Mouse (Mus musculus): Measurements from ENCODE around the gene Ptprh. TPM values are rescaled to one million over a fixed set of nuclear protein-coding genes. Genes with fewer than 3 reads are reported as not detected.
A peak's percentile ranks its signal among the peaks of the same experiment; 100 is the strongest.
"Not testable (repeated sequence)": the region's sequence is repeated elsewhere in the genome, so short reads cannot be mapped to it uniquely, and the experiment has no call there.

Gene Ptprh
- polyA plus RNA-seq, 1 experiment from 2014 or later, result not detected

GRCm38 (mm10) chr7:4602969-4603368, 872 bp downstream of the Ptprh start:
- no peaks in the 10 kb centered on the region for H3K4me1 ChIP-seq
- H3K27ac ChIP-seq (replicated peaks), result no peak overlapping the region
- H3K9ac ChIP-seq, result no peak overlapping the region
- H3K36me3 ChIP-seq, result no peaks in the 10 kb centered on the region
- H3K4me2 ChIP-seq (replicated peaks), result no peak overlapping the region
- H3K9me3 ChIP-seq (replicated peaks), result no peaks in the 10 kb centered on the region
- H3K27me3 ChIP-seq, result no peaks in the 10 kb centered on the region
- 83% methylated on average over 6 of the region's 6 CpGs for WGBS
- no peak for ATAC-seq (ENCODE audit: insufficient number of reproducible peaks, low FRiP score, low TSS enrichment, low read depth)
- no peak overlapping the region for H3K4me3 ChIP-seq (replicated peaks)

DNA sequence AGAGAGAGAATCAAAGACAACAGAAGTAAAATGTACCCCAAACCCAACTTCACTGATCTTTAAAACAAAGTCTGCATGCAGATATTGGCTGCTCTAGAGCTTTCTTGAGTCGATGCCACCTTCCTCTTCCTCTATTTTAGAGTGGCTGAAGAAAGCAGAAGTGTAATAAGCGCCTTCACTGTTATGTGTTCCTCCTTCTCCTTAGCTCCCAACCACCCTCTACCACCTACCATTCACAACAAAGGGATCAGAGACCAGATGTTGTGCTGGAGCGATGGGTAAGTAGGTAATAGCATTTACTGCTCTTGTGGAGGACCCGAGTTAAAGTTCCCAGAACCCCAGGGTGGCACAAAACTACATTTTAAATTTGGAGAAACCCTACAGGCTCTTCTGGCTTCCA, 6.8 kb downstream of the Ptprh start:
- H3K9ac ChIP-seq; H3K36me3 ChIP-seq; H3K4me2 ChIP-seq (replicated peaks); H3K27ac ChIP-seq (replicated peaks); H3K9me3 ChIP-seq (replicated peaks); H3K27me3 ChIP-seq; H3K4me1 ChIP-seq; H3K4me3 ChIP-seq (replicated peaks); ATAC-seq (ENCODE audit: insufficient number of reproducible peaks, low FRiP score, low TSS enrichment, low read depth): not testable (repeated sequence)
- WGBS, result 73% methylated on average over 4 of the region's 4 CpGs

- H3K27me3 ChIP-seq; H3K4me2 ChIP-seq (replicated peaks): not testable (repeated sequence)
- WGBS, result 78% methylated on average over 3 of the region's 3 CpGs
These were observed 22.4 kb downstream of the Ptprh start for GRCm38 (mm10) chr7:4581481-4581880.

GRCm38 (mm10) chr7:4572361-4572760, 31.5 kb downstream of the Ptprh start:
- H3K4me1 ChIP-seq; H3K4me3 ChIP-seq (replicated peaks); H3K27me3 ChIP-seq; H3K9ac ChIP-seq; ATAC-seq (ENCODE audit: insufficient number of reproducible peaks, low FRiP score, low TSS enrichment, low read depth); H3K9me3 ChIP-seq (replicated peaks); H3K36me3 ChIP-seq; H3K27ac ChIP-seq (replicated peaks); H3K4me2 ChIP-seq (replicated peaks): not testable (repeated sequence)
- 76% methylated on average over 2 of the region's 2 CpGs for WGBS

More at GRCm38 (mm10) chr7:4581481-4581880, 22.4 kb downstream of the Ptprh start:
- H3K9ac ChIP-seq; H3K27ac ChIP-seq (replicated peaks); H3K9me3 ChIP-seq (replicated peaks); H3K4me1 ChIP-seq; H3K4me3 ChIP-seq (replicated peaks); ATAC-seq (ENCODE audit: insufficient number of reproducible peaks, low FRiP score, low TSS enrichment, low read depth); H3K36me3 ChIP-seq: not testable (repeated sequence)

DNA sequence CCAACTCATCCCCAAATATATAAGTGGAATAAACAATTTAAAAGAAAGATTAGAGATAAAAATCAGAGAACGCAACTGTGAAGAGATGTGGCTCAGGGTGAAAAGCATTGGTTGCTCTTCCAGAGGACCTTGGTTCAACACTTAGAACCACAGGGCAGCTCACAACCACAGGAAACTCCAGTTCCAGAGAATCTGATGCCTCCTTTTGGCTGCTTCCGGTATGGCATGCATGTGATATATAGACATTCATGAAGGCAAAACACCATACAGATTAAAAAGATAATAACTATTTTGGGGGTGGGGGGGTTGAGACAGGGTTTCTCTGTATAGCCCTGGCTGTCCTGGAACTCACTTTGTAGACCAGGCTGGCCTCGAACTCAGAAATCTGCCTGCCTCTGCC, 41.2 kb downstream of the Ptprh start:
- Histone ChIP-seq H3K9me3 (replicated peaks) (no peaks in the 10 kb centered on the region), H3K27me3 (no peaks in the 10 kb centered on the region), H3K9ac (no peak overlapping the region), H3K4me3 (replicated peaks) (no peak overlapping the region), H3K27ac (replicated peaks) (no peak overlapping the region), H3K4me2 (replicated peaks) (no peak overlapping the region), H3K4me1 (no peaks in the 10 kb centered on the region), H3K36me3 (no peaks in the 10 kb centered on the region)
- 93% methylated on average over 3 of the region's 3 CpGs for WGBS
- ATAC-seq (ENCODE audit: insufficient number of reproducible peaks, low FRiP score, low TSS enrichment, low read depth), result no peak

DNA sequence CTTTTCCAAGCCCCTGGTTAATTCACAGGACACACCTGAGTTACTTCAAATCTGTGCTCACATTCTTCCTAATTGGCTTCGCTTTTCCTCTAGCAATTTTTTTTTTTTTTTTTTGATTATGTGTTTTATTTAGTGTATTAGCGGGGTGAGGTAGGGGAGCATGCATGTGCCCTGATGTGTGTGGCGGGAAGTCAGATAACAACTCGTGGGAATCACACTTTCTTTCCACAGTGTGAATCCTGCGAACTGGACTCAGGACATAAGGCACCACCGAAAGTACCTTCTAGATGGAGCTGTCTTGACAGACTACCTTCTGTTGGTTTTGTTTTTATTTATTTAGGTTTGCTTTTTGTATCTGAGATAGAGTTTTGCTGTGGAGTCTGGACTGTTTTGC, 46.7 kb downstream of the Ptprh start:
- Histone ChIP-seq H3K4me2 (replicated peaks) (no peak overlapping the region), H3K4me1 (no peaks in the 10 kb centered on the region), H3K27me3 (no peaks in the 10 kb centered on the region), H3K27ac (replicated peaks) (no peak overlapping the region), H3K9me3 (replicated peaks) (no peaks in the 10 kb centered on the region), H3K9ac (no peak overlapping the region), H3K36me3 (no peaks in the 10 kb centered on the region), H3K4me3 (replicated peaks) (no peak overlapping the region)
- 72% methylated on average over 6 of the region's 6 CpGs for whole genome bisulfite sequencing
- ATAC-seq (ENCODE audit: insufficient number of reproducible peaks, low FRiP score, low TSS enrichment, low read depth), result no peak

- Histone ChIP-seq H3K9ac (no peak overlapping the region), H3K27ac (replicated peaks) (no peak overlapping the region), H3K4me1 (no peaks in the 10 kb centered on the region), H3K27me3 (no peaks in the 10 kb centered on the region), H3K4me2 (replicated peaks) (no peak overlapping the region), H3K36me3 (no peaks in the 10 kb centered on the region), H3K4me3 (replicated peaks) (no peak overlapping the region), H3K9me3 (replicated peaks) (no peaks in the 10 kb centered on the region)
- WGBS, result 21% methylated on average over 15 of the region's 15 CpGs
- peak; percentile 69 for ATAC-seq (ENCODE audit: insufficient number of reproducible peaks, low FRiP score, low TSS enrichment, low read depth)
These were observed 47.3 kb downstream of the Ptprh start for GRCm38 (mm10) chr7:4556256-4557166.

GRCm38 (mm10) chr7:4547221-4547641, 56.6 kb downstream of the Ptprh start, which contains the start of gene Syt5:
Syt5 (minus strand) TSS chr7:4547541.
- Histone ChIP-seq H3K4me1 (peaks cover 11% of the 10 kb centered on the region), H3K9ac (no peak within 1 kb of the TSS; the same call in 1 of the 2 replicates), H3K9me3 (replicated peaks) (no peaks in the 10 kb centered on the region), H3K36me3 (no peaks in the 10 kb centered on the region), H3K4me3 (replicated peaks) (peak within 1 kb of the TSS; percentile 39), H3K4me2 (replicated peaks) (peak within 1 kb of the TSS; percentile 75), H3K27ac (replicated peaks) (no peak within 1 kb of the TSS), H3K27me3 (peaks cover 11% of the 10 kb centered on the region; the same call in 1 of the 2 replicates)
- WGBS, result 4% methylated on average over 31 of the region's 33 CpGs
- no peak; the same call in 1 of the 2 replicates for ATAC-seq (ENCODE audit: insufficient number of reproducible peaks, low FRiP score, low TSS enrichment, low read depth)

- no peak overlapping the region for H3K9ac ChIP-seq
- peak overlapping the region; percentile 39 for H3K4me3 ChIP-seq (replicated peaks)
- 3% methylated on average over 26 of the region's 26 CpGs for WGBS
- no peak overlapping the region for H3K27ac ChIP-seq (replicated peaks)
- no peaks in the 10 kb centered on the region for H3K36me3 ChIP-seq
- peaks cover 11% of the 10 kb centered on the region; the same call in 1 of the 2 replicates for H3K27me3 ChIP-seq
- peaks cover 11% of the 10 kb centered on the region for H3K4me1 ChIP-seq
- H3K4me2 ChIP-seq (replicated peaks), result peak overlapping the region; percentile 75
- no peaks in the 10 kb centered on the region for H3K9me3 ChIP-seq (replicated peaks)
- ATAC-seq (ENCODE audit: insufficient number of reproducible peaks, low FRiP score, low TSS enrichment, low read depth), result peak; percentile 53; the same call in 1 of the 2 replicates
These were observed 57.2 kb downstream of the Ptprh start for GRCm38 (mm10) chr7:4546591-4547131.

DNA sequence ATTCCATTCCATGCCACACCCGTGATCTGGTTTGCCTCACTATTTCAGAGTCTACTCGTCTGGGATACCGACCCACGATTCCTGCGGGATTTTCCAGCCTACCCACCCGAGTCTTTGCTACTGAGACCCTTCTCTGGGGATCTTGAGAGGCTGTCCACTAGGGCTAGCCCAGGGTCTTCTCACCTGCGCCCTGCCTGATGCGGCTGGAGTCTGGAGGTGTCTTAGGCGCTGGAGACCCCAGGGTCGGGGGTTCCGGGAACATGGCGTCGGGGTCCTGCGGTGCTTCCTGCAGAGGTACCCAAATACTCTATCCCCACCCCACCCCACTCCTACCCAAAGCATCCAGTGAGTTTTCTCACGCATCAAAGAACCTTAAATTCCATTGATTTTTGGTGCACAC, 57.8 kb downstream of the Ptprh start:
- 74% methylated on average over 15 of the region's 15 CpGs for whole genome bisulfite sequencing
- no peak for ATAC-seq (ENCODE audit: insufficient number of reproducible peaks, low FRiP score, low TSS enrichment, low read depth)

GRCm38 (mm10) chr7:4542013-4542412, 61.8 kb downstream of the Ptprh start:
- peaks cover 8% of the 10 kb centered on the region; the same call in 1 of the 2 replicates for H3K27me3 ChIP-seq
- whole genome bisulfite sequencing, result 38% methylated on average over 17 of the region's 17 CpGs

More for the DNA sequence above, 57.8 kb downstream of the Ptprh start:
- no peak overlapping the region for H3K27ac ChIP-seq (replicated peaks)
- H3K4me3 ChIP-seq (replicated peaks), result peak overlapping the region; percentile 39; the same call in 1 of the 2 replicates
- H3K9ac ChIP-seq, result no peak overlapping the region
- H3K36me3 ChIP-seq, result no peaks in the 10 kb centered on the region
- H3K9me3 ChIP-seq (replicated peaks), result no peaks in the 10 kb centered on the region
- peaks cover 11% of the 10 kb centered on the region; the same call in 1 of the 2 replicates for H3K27me3 ChIP-seq
- H3K4me1 ChIP-seq, result peaks cover 11% of the 10 kb centered on the region
- peak overlapping the region; percentile 75; the same call in 1 of the 2 replicates for H3K4me2 ChIP-seq (replicated peaks)

More at GRCm38 (mm10) chr7:4542013-4542412, 61.8 kb downstream of the Ptprh start:
- no peak overlapping the region for H3K27ac ChIP-seq (replicated peaks)
- H3K36me3 ChIP-seq, result no peaks in the 10 kb centered on the region
- peaks cover 7% of the 10 kb centered on the region for H3K4me1 ChIP-seq
- H3K4me3 ChIP-seq (replicated peaks), result no peak overlapping the region
- H3K4me2 ChIP-seq (replicated peaks), result no peak overlapping the region
- no peak overlapping the region for H3K9ac ChIP-seq
- no peak for ATAC-seq (ENCODE audit: insufficient number of reproducible peaks, low FRiP score, low TSS enrichment, low read depth)
- no peaks in the 10 kb centered on the region for H3K9me3 ChIP-seq (replicated peaks)
